Mouse (Mus musculus): ENCODE measurements around the gene Hist1h2ac. TPM values are rescaled to one million over a fixed set of nuclear protein-coding genes. Genes with fewer than 3 reads are reported as not detected.

The Hist1h2ac gene
- polyA plus RNA-seq, 1 experiment = not detected

DNA sequence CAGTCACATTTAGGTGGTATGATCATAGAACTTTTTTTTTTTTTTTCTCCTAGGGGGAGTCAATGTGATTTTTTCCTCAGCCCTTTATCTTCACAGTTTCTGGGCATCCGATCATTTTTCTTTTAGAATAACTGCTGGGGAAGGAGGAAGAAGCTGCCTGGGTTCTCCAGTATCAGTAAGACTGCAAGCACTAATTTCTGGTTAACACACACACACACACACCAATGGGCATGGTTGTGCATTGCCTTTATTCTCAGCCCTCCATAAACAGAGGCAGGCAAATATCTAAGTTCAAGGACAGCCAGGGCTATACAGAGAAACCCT, 1.2 kb downstream of the Hist1h2ac start:
- no peak for TF ChIP-seq CTCF (IDR thresholded peaks at IDR 0.05; ENCODE audit: insufficient read depth, low read depth, low read length)
- TF ChIP-seq POLR2A (IDR thresholded peaks at IDR 0.05; ENCODE audit: insufficient read depth, low read depth, low read length) = no peak
- Histone ChIP-seq H3K4me1 (ENCODE audit: control insufficient read depth, insufficient read depth, low read length) (no peaks in the 10 kb centered on the region), H3K4me3 (ENCODE audit: insufficient read depth, low read depth, low read length) (no peak overlapping the region), H3K27ac (ENCODE audit: insufficient read depth, low read depth, low read length) (no peak overlapping the region)
- 44% methylated on average over 1 of the region's 1 CpGs for WGBS

DNA sequence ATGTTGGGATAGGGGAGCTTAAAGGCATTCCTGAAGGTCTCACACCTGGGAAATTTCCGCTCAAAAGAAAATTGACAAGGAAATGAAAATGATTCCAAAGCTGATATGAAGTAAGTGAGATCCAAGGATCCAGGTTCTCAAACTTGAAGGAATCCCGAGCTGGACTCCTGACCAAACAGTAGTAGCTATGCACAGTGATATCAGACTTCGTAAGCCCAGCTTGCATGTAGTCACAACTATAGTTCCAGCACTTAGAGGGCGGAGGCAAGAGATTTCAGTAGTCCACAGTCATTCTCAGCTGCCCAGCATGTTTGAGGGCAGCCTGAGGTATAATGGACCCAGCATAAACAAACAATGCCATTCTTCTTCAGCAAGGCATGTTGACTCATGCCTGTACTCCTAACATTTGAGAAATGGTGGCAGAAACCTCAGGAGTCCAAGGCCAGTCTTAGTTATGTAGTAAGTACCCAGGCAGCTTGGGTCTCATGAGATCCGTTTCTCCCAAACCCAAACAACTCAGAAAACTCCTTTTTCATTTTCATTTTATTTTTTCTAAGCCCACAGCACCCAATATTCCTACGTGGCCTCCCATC, 1.7 kb downstream of the Hist1h2ac start:
- Histone ChIP-seq H3K4me1 (ENCODE audit: control insufficient read depth, insufficient read depth, low read length) (no peaks in the 10 kb centered on the region), H3K4me3 (ENCODE audit: insufficient read depth, low read depth, low read length) (no peak overlapping the region), H3K27ac (ENCODE audit: insufficient read depth, low read depth, low read length) (no peak overlapping the region)
- TF ChIP-seq POLR2A (IDR thresholded peaks at IDR 0.05; ENCODE audit: insufficient read depth, low read depth, low read length) (no peak), CTCF (IDR thresholded peaks at IDR 0.05; ENCODE audit: insufficient read depth, low read depth, low read length) (no peak)
- 93% methylated on average over 6 of the region's 6 CpGs for WGBS

DNA sequence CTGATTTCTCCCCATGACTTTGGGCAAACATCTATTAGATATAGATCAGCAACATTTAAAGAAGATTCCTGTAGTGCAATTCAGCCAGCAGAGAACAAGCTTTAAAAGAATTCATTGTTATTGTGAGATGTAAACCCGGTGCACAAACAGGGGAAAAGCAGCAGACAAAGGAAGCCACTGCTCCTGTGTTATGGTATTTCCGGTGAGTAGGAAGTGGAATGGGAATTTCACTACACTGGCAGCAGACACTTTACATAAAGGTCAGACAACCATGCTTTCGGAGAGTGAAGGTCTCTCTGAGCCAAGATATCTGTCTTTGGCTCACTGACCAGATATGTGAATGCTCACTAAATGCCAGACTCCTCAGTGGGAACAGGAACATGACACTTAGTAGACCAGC, 21.2 kb downstream of the Hist1h2ac start:
- Histone ChIP-seq H3K4me1 (ENCODE audit: control insufficient read depth, insufficient read depth, low read length) (no peaks in the 10 kb centered on the region), H3K27ac (ENCODE audit: insufficient read depth, low read depth, low read length) (no peak overlapping the region), H3K4me3 (ENCODE audit: insufficient read depth, low read depth, low read length) (no peak overlapping the region)
- 59% methylated on average over 3 of the region's 3 CpGs for WGBS
- TF ChIP-seq POLR2A (IDR thresholded peaks at IDR 0.05; ENCODE audit: insufficient read depth, low read depth, low read length) (no peak), CTCF (IDR thresholded peaks at IDR 0.05; ENCODE audit: insufficient read depth, low read depth, low read length) (no peak)

DNA sequence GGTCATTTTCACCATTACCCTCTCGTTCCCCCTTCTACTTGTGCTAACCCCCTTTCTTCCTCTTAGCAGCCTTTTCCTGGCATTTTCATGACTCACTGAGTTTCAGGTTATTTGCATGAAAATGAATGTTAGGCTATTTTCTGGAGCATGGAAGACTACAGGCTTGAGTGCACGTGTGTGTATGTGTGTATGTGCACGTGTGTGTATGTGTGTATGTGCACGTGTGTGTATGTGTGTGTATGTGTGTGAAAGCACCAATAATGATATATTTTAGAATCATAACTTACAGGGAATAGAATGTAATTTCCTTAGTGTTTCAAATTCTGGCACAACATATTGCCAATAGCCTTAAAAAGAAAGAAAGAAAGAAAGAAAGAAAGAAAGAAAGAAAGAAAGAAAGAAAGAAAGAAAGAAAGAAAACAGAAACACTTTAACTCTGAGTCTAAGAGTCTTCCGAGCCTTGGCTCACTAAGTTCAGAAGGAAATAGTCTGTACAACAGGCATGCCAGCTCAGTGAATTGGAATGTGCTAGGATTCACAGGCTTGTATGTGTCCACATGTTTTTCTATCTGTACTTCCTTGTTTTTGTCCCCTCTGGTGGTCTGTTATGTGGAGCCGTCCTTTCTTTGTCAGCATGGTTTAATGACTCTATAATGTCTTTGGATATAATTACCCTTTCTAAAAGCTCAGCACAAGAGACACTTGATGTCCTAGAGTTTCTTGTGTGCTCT, 23.9 kb downstream of the Hist1h2ac start:
- WGBS = 31% methylated on average over 6 of the region's 6 CpGs
- H3K27ac ChIP-seq (ENCODE audit: insufficient read depth, low read depth, low read length) = no peak overlapping the region
- H3K4me3 ChIP-seq (ENCODE audit: insufficient read depth, low read depth, low read length) = no peak overlapping the region
- no peaks in the 10 kb centered on the region for H3K4me1 ChIP-seq (ENCODE audit: control insufficient read depth, insufficient read depth, low read length)
- TF ChIP-seq POLR2A (IDR thresholded peaks at IDR 0.05; ENCODE audit: insufficient read depth, low read depth, low read length) (no peak), CTCF (IDR thresholded peaks at IDR 0.05; ENCODE audit: insufficient read depth, low read depth, low read length) (no peak)

Other genes starting within 250 kb of the Hist1h2ac start
- gene Btn1a1, start 218.0 kb downstream of the Hist1h2ac start, polyA plus RNA-seq (2012; ENCODE audit: insufficient read depth, insufficient read length, low replicate concordance, missing spikeins) = not detected in 2 replicates
- gene Btn2a2, start 195.1 kb downstream of the Hist1h2ac start, polyA plus RNA-seq (2012; ENCODE audit: insufficient read depth, insufficient read length, low replicate concordance, missing spikeins) = not detected in 2 replicates
- not detected in 2 replicates for gene Hist1h4h, start 152.9 kb downstream of the Hist1h2ac start, polyA plus RNA-seq (2012; ENCODE audit: insufficient read depth, insufficient read length, low replicate concordance, missing spikeins)
- not detected in 2 replicates for gene Hist1h2af, start 150.0 kb downstream of the Hist1h2ac start, polyA plus RNA-seq (2012; ENCODE audit: insufficient read depth, insufficient read length, low replicate concordance, missing spikeins)
- not detected in 2 replicates for gene Hist1h3g, start 148.5 kb downstream of the Hist1h2ac start, polyA plus RNA-seq (2012; ENCODE audit: insufficient read depth, insufficient read length, low replicate concordance, missing spikeins)
- gene Hist1h2bh, start 140.6 kb downstream of the Hist1h2ac start, polyA plus RNA-seq (2012; ENCODE audit: insufficient read depth, insufficient read length, low replicate concordance, missing spikeins) = not detected in 2 replicates
- not detected in 2 replicates for gene Hist1h3f, start 139.9 kb downstream of the Hist1h2ac start, polyA plus RNA-seq (2012; ENCODE audit: insufficient read depth, insufficient read length, low replicate concordance, missing spikeins)
- gene Hist1h4f, start 132.3 kb downstream of the Hist1h2ac start, polyA plus RNA-seq (2012; ENCODE audit: insufficient read depth, insufficient read length, low replicate concordance, missing spikeins) = not detected in 2 replicates
- gene Hist1h1d, start 130.7 kb downstream of the Hist1h2ac start, polyA plus RNA-seq (2012; ENCODE audit: insufficient read depth, insufficient read length, low replicate concordance, missing spikeins) = not detected in 2 replicates
- not detected in 2 replicates for gene Hist1h3e, start 121.6 kb downstream of the Hist1h2ac start, polyA plus RNA-seq (2012; ENCODE audit: insufficient read depth, insufficient read length, low replicate concordance, missing spikeins)
- gene Hist1h2ae, start 112.7 kb downstream of the Hist1h2ac start, polyA plus RNA-seq (2012; ENCODE audit: insufficient read depth, insufficient read length, low replicate concordance, missing spikeins) = not detected in 2 replicates
- not detected in 2 replicates for gene Hist1h2bg, start 112.6 kb downstream of the Hist1h2ac start, polyA plus RNA-seq (2012; ENCODE audit: insufficient read depth, insufficient read length, low replicate concordance, missing spikeins)
- not detected in 2 replicates for gene Hist1h2bf, start 109.8 kb downstream of the Hist1h2ac start, polyA plus RNA-seq (2012; ENCODE audit: insufficient read depth, insufficient read length, low replicate concordance, missing spikeins)
- not detected in 2 replicates for gene Hist1h2ad, start 109.6 kb downstream of the Hist1h2ac start, polyA plus RNA-seq (2012; ENCODE audit: insufficient read depth, insufficient read length, low replicate concordance, missing spikeins)
- gene Hist1h3d, start 108.2 kb downstream of the Hist1h2ac start, polyA plus RNA-seq (2012; ENCODE audit: insufficient read depth, insufficient read length, low replicate concordance, missing spikeins) = not detected in 2 replicates
- gene Hist1h4d, start 102.3 kb downstream of the Hist1h2ac start, polyA plus RNA-seq (2012; ENCODE audit: insufficient read depth, insufficient read length, low replicate concordance, missing spikeins) = not detected in 2 replicates
- gene Hist1h2be, start 62.8 kb downstream of the Hist1h2ac start, polyA plus RNA-seq (2012; ENCODE audit: insufficient read depth, insufficient read length, low replicate concordance, missing spikeins) = not detected in 2 replicates
- gene Hist1h1e, start 61.4 kb downstream of the Hist1h2ac start, polyA plus RNA-seq (2012; ENCODE audit: insufficient read depth, insufficient read length, low replicate concordance, missing spikeins) = not detected in 2 replicates
- gene Hist1h2bc, start 251 bp upstream of the Hist1h2ac start, polyA plus RNA-seq (2012; ENCODE audit: insufficient read depth, insufficient read length, low replicate concordance, missing spikeins) = not detected in 2 replicates
- gene Hist1h1t, start 11.9 kb upstream of the Hist1h2ac start, polyA plus RNA-seq (2012; ENCODE audit: insufficient read depth, insufficient read length, low replicate concordance, missing spikeins) = not detected in 2 replicates
- gene Hist1h4c, start 14.5 kb upstream of the Hist1h2ac start, polyA plus RNA-seq (2012; ENCODE audit: insufficient read depth, insufficient read length, low replicate concordance, missing spikeins) = not detected in 2 replicates
- gene Hfe, start 26.9 kb upstream of the Hist1h2ac start, polyA plus RNA-seq (2012; ENCODE audit: insufficient read depth, insufficient read length, low replicate concordance, missing spikeins) = not detected in 2 replicates
- not detected in 2 replicates for gene Hist1h1c, start 54.9 kb upstream of the Hist1h2ac start, polyA plus RNA-seq (2012; ENCODE audit: insufficient read depth, insufficient read length, low replicate concordance, missing spikeins)
- not detected in 2 replicates for gene Hist1h3c, start 61.7 kb upstream of the Hist1h2ac start, polyA plus RNA-seq (2012; ENCODE audit: insufficient read depth, insufficient read length, low replicate concordance, missing spikeins)
- gene Hist1h2bb, start 62.8 kb upstream of the Hist1h2ac start, polyA plus RNA-seq (2012; ENCODE audit: insufficient read depth, insufficient read length, low replicate concordance, missing spikeins) = not detected in 2 replicates
- not detected in 2 replicates for gene Hist1h2ab, start 67.2 kb upstream of the Hist1h2ac start, polyA plus RNA-seq (2012; ENCODE audit: insufficient read depth, insufficient read length, low replicate concordance, missing spikeins)
- not detected in 2 replicates for gene Hist1h3b, start 68.3 kb upstream of the Hist1h2ac start, polyA plus RNA-seq (2012; ENCODE audit: insufficient read depth, insufficient read length, low replicate concordance, missing spikeins)
- not detected in 2 replicates for gene Hist1h4b, start 73.1 kb upstream of the Hist1h2ac start, polyA plus RNA-seq (2012; ENCODE audit: insufficient read depth, insufficient read length, low replicate concordance, missing spikeins)
- gene Hist1h4a, start 77.3 kb upstream of the Hist1h2ac start, polyA plus RNA-seq (2012; ENCODE audit: insufficient read depth, insufficient read length, low replicate concordance, missing spikeins) = not detected in 2 replicates
- gene Hist1h3a, start 78.4 kb upstream of the Hist1h2ac start, polyA plus RNA-seq (2012; ENCODE audit: insufficient read depth, insufficient read length, low replicate concordance, missing spikeins) = not detected in 2 replicates
- not detected in 2 replicates for gene Hist1h1a, start 79.7 kb upstream of the Hist1h2ac start, polyA plus RNA-seq (2012; ENCODE audit: insufficient read depth, insufficient read length, low replicate concordance, missing spikeins)
- not detected in 2 replicates for gene Trim38, start 86.0 kb upstream of the Hist1h2ac start, polyA plus RNA-seq (2012; ENCODE audit: insufficient read depth, insufficient read length, low replicate concordance, missing spikeins)
- not detected in 2 replicates for gene Slc17a2, start 123.0 kb upstream of the Hist1h2ac start, polyA plus RNA-seq (2012; ENCODE audit: insufficient read depth, insufficient read length, low replicate concordance, missing spikeins)
- gene Slc17a3, start 155.5 kb upstream of the Hist1h2ac start, polyA plus RNA-seq (2012; ENCODE audit: insufficient read depth, insufficient read length, low replicate concordance, missing spikeins) = not detected in 2 replicates
- gene Slc17a1, start 183.8 kb upstream of the Hist1h2ac start, polyA plus RNA-seq (2012; ENCODE audit: insufficient read depth, insufficient read length, low replicate concordance, missing spikeins) = not detected in 2 replicates
- not detected in 2 replicates for gene Slc17a4, start 231.1 kb upstream of the Hist1h2ac start, polyA plus RNA-seq (2012; ENCODE audit: insufficient read depth, insufficient read length, low replicate concordance, missing spikeins)

All from olfactory bulb, adult 2 months (tissue).